Mouse (Mus musculus): Measurements from ENCODE around the gene Mef2c. TPM values are rescaled to one million over a fixed set of nuclear protein-coding genes. Genes with fewer than 3 reads are reported as not detected.
A peak's percentile ranks its signal among the peaks of the same experiment; 100 is the strongest.

Gene Mef2c
- total and polyA plus RNA-seq, 2 experiments from 2014 or later: 69.0 to 81.9 TPM

- H3K27me3 ChIP-seq (ENCODE audit: control insufficient read depth, insufficient read depth, low read length): no peaks in the 10 kb centered on the region
- DNase-seq (ENCODE audit: low spot score) (no peak), ATAC-seq (ENCODE audit: insufficient read depth, low read depth) (no peak)
- 76% methylated on average over 5 of the region's 5 CpGs for WGBS
- TF ChIP-seq EP300 (IDR thresholded peaks at IDR 0.05; ENCODE audit: low read depth) (no peak), CTCF (IDR thresholded peaks at IDR 0.05; ENCODE audit: low read depth) (no peak)
- no peak overlapping the region for H3K4me2 ChIP-seq (ENCODE audit: low read depth, low read length)
- no peaks in the 10 kb centered on the region for H3K9me3 ChIP-seq (replicated peaks; ENCODE audit: control insufficient read depth, low read length)
- no peaks in the 10 kb centered on the region for H3K36me3 ChIP-seq (replicated peaks; ENCODE audit: control insufficient read depth, insufficient read depth, low read length)
- no peak overlapping the region for H3K4me3 ChIP-seq (ENCODE audit: low read depth, low read length)
- no peak overlapping the region for H3K27ac ChIP-seq (ENCODE audit: low read depth)
- H3K4me1 ChIP-seq (ENCODE audit: control insufficient read depth, insufficient read depth): peaks cover 15% of the 10 kb centered on the region
- H3K9ac ChIP-seq (replicated peaks; ENCODE audit: low read depth, low read length): no peak overlapping the region
Observed at GRCm38 (mm10) chr13:83580856-83581255, 77.0 kb downstream of the Mef2c start.

GRCm38 (mm10) chr13:83582564-83582963, 78.7 kb downstream of the Mef2c start:
- no peak overlapping the region for H3K9ac ChIP-seq (replicated peaks; ENCODE audit: low read depth, low read length)
- no peaks in the 10 kb centered on the region for H3K36me3 ChIP-seq (replicated peaks; ENCODE audit: control insufficient read depth, insufficient read depth, low read length)
- H3K4me3 ChIP-seq (ENCODE audit: low read depth, low read length): no peak overlapping the region
- H3K9me3 ChIP-seq (replicated peaks; ENCODE audit: control insufficient read depth, low read length): no peaks in the 10 kb centered on the region
- H3K27me3 ChIP-seq (ENCODE audit: control insufficient read depth, insufficient read depth, low read length): no peaks in the 10 kb centered on the region
- no peak overlapping the region for H3K4me2 ChIP-seq (ENCODE audit: low read depth, low read length)
- WGBS: 76% methylated on average over 1 of the region's 1 CpGs
- no peak for ATAC-seq (ENCODE audit: insufficient read depth, low read depth)
- peak overlapping the region; percentile 43 for H3K27ac ChIP-seq (ENCODE audit: low read depth)
- peaks cover 9% of the 10 kb centered on the region; the same call in 1 of the 2 replicates for H3K4me1 ChIP-seq (ENCODE audit: control insufficient read depth, insufficient read depth)
- no peak for TF ChIP-seq CTCF (IDR thresholded peaks at IDR 0.05; ENCODE audit: low read depth)
- TF ChIP-seq EP300 (IDR thresholded peaks at IDR 0.05; ENCODE audit: low read depth): 0 out of 2 replicates have a peak, but pooled peaks have one; percentile 49
- no peak for DNase-seq (ENCODE audit: low spot score)

- H3K27me3 ChIP-seq (ENCODE audit: control insufficient read depth, insufficient read depth, low read length): no peaks in the 10 kb centered on the region
- no peak overlapping the region for H3K9ac ChIP-seq (replicated peaks; ENCODE audit: low read depth, low read length)
- H3K4me1 ChIP-seq (ENCODE audit: control insufficient read depth, insufficient read depth): peaks cover 9% of the 10 kb centered on the region; the same call in 1 of the 2 replicates
- no peaks in the 10 kb centered on the region for H3K36me3 ChIP-seq (replicated peaks; ENCODE audit: control insufficient read depth, insufficient read depth, low read length)
- no peak overlapping the region for H3K4me3 ChIP-seq (ENCODE audit: low read depth, low read length)
- H3K9me3 ChIP-seq (replicated peaks; ENCODE audit: control insufficient read depth, low read length): no peaks in the 10 kb centered on the region
- TF ChIP-seq EP300 (IDR thresholded peaks at IDR 0.05; ENCODE audit: low read depth): no peak
- no peak for TF ChIP-seq CTCF (IDR thresholded peaks at IDR 0.05; ENCODE audit: low read depth)
- no peak for ATAC-seq (ENCODE audit: insufficient read depth, low read depth)
- no peak for DNase-seq (ENCODE audit: low spot score)
- H3K27ac ChIP-seq (ENCODE audit: low read depth): peak overlapping the region; percentile 58
- no peak overlapping the region for H3K4me2 ChIP-seq (ENCODE audit: low read depth, low read length)
- 76% methylated on average over 4 of the region's 4 CpGs for WGBS
Observed at GRCm38 (mm10) chr13:83583881-83584280, 80.0 kb downstream of the Mef2c start.

- H3K9me3 ChIP-seq (replicated peaks; ENCODE audit: control insufficient read depth, low read length): no peaks in the 10 kb centered on the region
- DNase-seq (ENCODE audit: low spot score): no peak
- no peak overlapping the region for H3K4me3 ChIP-seq (ENCODE audit: low read depth, low read length)
- H3K36me3 ChIP-seq (replicated peaks; ENCODE audit: control insufficient read depth, insufficient read depth, low read length): no peaks in the 10 kb centered on the region
- TF ChIP-seq EP300 (IDR thresholded peaks at IDR 0.05; ENCODE audit: low read depth) (no peak), CTCF (IDR thresholded peaks at IDR 0.05; ENCODE audit: low read depth) (no peak)
- ATAC-seq (ENCODE audit: insufficient read depth, low read depth): no peak
- no peak overlapping the region for H3K9ac ChIP-seq (replicated peaks; ENCODE audit: low read depth, low read length)
- 50% methylated on average over 5 of the region's 5 CpGs for WGBS
- no peak overlapping the region for H3K4me2 ChIP-seq (ENCODE audit: low read depth, low read length)
- peak overlapping the region; percentile 31; the same call in 1 of the 2 replicates for H3K27ac ChIP-seq (ENCODE audit: low read depth)
- peaks cover 9% of the 10 kb centered on the region; the same call in 1 of the 2 replicates for H3K4me1 ChIP-seq (ENCODE audit: control insufficient read depth, insufficient read depth)
- H3K27me3 ChIP-seq (ENCODE audit: control insufficient read depth, insufficient read depth, low read length): no peaks in the 10 kb centered on the region
Observed at GRCm38 (mm10) chr13:83585359-83585758, 81.5 kb downstream of the Mef2c start.

DNA sequence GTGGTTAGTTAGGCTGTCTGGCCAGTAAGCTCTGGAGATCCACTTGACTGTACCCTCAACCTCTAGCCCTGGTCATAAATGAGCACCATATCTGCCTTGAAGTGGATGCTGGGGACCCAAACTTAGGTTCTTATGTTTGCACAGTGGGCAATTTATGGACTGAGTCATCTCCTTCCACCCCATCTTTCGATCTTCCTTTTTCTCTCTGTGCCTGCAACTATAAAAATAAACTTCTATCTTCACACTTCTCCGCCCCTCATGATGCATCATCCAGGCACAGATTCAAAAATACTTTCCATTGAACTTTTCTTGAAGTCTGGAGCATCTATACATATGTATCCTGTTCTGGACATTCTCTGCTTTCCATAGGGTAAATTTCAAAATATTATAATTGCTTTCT, 84.4 kb downstream of the Mef2c start:
- ATAC-seq (ENCODE audit: insufficient read depth, low read depth): no peak
- H3K4me3 ChIP-seq (ENCODE audit: low read depth, low read length): no peak overlapping the region
- H3K27me3 ChIP-seq (ENCODE audit: control insufficient read depth, insufficient read depth, low read length): no peaks in the 10 kb centered on the region
- no peak for DNase-seq (ENCODE audit: low spot score)
- WGBS: 61% methylated on average over 2 of the region's 2 CpGs
- no peaks in the 10 kb centered on the region for H3K9me3 ChIP-seq (replicated peaks; ENCODE audit: control insufficient read depth, low read length)
- H3K27ac ChIP-seq (ENCODE audit: low read depth): no peak overlapping the region
- no peak overlapping the region for H3K9ac ChIP-seq (replicated peaks; ENCODE audit: low read depth, low read length)
- peaks cover 6% of the 10 kb centered on the region for H3K36me3 ChIP-seq (replicated peaks; ENCODE audit: control insufficient read depth, insufficient read depth, low read length)
- H3K4me2 ChIP-seq (ENCODE audit: low read depth, low read length): no peak overlapping the region
- TF ChIP-seq CTCF (IDR thresholded peaks at IDR 0.05; ENCODE audit: low read depth) (no peak), EP300 (IDR thresholded peaks at IDR 0.05; ENCODE audit: low read depth) (no peak)
- H3K4me1 ChIP-seq (ENCODE audit: control insufficient read depth, insufficient read depth): peaks cover 17% of the 10 kb centered on the region

DNA sequence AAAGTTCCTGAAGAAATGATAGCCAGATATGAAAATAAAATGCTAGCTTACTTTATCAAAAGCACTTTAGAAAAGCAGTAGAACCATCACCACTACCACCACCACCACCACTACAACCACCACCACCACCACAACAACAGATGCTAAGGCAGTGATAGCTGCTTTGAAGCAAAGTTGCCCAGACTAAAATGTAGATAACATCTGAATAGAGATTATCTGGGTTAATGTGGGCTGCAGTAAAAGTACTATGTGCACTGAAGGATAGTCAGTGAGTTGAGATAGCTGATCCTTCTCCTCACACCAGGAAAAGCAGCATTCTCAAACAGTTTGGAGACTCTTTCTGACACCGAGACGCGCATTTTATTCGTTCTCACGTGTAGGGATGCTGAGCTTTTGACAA, 87.1 kb downstream of the Mef2c start:
- no peaks in the 10 kb centered on the region for H3K27me3 ChIP-seq (ENCODE audit: control insufficient read depth, insufficient read depth, low read length)
- 93% methylated on average over 5 of the region's 5 CpGs for WGBS
- H3K27ac ChIP-seq (ENCODE audit: low read depth): no peak overlapping the region
- no peak overlapping the region for H3K4me2 ChIP-seq (ENCODE audit: low read depth, low read length)
- H3K9me3 ChIP-seq (replicated peaks; ENCODE audit: control insufficient read depth, low read length): no peaks in the 10 kb centered on the region
- DNase-seq (ENCODE audit: low spot score) (no peak), ATAC-seq (ENCODE audit: insufficient read depth, low read depth) (no peak)
- H3K9ac ChIP-seq (replicated peaks; ENCODE audit: low read depth, low read length): no peak overlapping the region
- TF ChIP-seq CTCF (IDR thresholded peaks at IDR 0.05; ENCODE audit: low read depth): no peak
- no peak for TF ChIP-seq EP300 (IDR thresholded peaks at IDR 0.05; ENCODE audit: low read depth)
- peaks cover 6% of the 10 kb centered on the region for H3K36me3 ChIP-seq (replicated peaks; ENCODE audit: control insufficient read depth, insufficient read depth, low read length)
- peaks cover 8% of the 10 kb centered on the region for H3K4me1 ChIP-seq (ENCODE audit: control insufficient read depth, insufficient read depth)
- H3K4me3 ChIP-seq (ENCODE audit: low read depth, low read length): no peak overlapping the region

All from heart, postnatal 0 days (tissue).